Mouse (Mus musculus): ENCODE data around the gene Rhot1. TPM values are rescaled to one million over a fixed set of nuclear protein-coding genes. Genes with fewer than 3 reads are reported as not detected.
A peak's percentile ranks its signal among the peaks of the same experiment; 100 is the strongest.
"Not testable (repeated sequence)": the region's sequence is repeated elsewhere in the genome, so short reads cannot be mapped to it uniquely, and the experiment has no call there.

The Rhot1 gene
- polyA plus RNA-seq, 1 experiment = 48.5 TPM

GRCm38 (mm10) chr11:80176911-80177895, 31.6 kb upstream of the Rhot1 start:
- no peak for DNase-seq (ENCODE audit: low read depth)
- TF ChIP-seq POLR2A (IDR thresholded peaks at IDR 0.05; ENCODE audit: borderline replicate concordance, extremely low read depth, insufficient read depth, insufficient read length, poor library complexity, severe bottlenecking) (no peak), CTCF (IDR thresholded peaks at IDR 0.05; ENCODE audit: borderline replicate concordance, extremely low read depth, insufficient read depth, insufficient read length) (no peak)

- no peak for DNase-seq (ENCODE audit: low read depth)
- no peak for TF ChIP-seq POLR2A (IDR thresholded peaks at IDR 0.05; ENCODE audit: borderline replicate concordance, extremely low read depth, insufficient read depth, insufficient read length, poor library complexity, severe bottlenecking)
- TF ChIP-seq CTCF (IDR thresholded peaks at IDR 0.05; ENCODE audit: borderline replicate concordance, extremely low read depth, insufficient read depth, insufficient read length) = no peak
These were observed 30.5 kb upstream of the Rhot1 start for GRCm38 (mm10) chr11:80178316-80178715.

GRCm38 (mm10) chr11:80181021-80181749, 27.6 kb upstream of the Rhot1 start:
- no peak for DNase-seq (ENCODE audit: low read depth)
- no peak for TF ChIP-seq POLR2A (IDR thresholded peaks at IDR 0.05; ENCODE audit: borderline replicate concordance, extremely low read depth, insufficient read depth, insufficient read length, poor library complexity, severe bottlenecking)
- TF ChIP-seq CTCF (IDR thresholded peaks at IDR 0.05; ENCODE audit: borderline replicate concordance, extremely low read depth, insufficient read depth, insufficient read length) = no peak

DNA sequence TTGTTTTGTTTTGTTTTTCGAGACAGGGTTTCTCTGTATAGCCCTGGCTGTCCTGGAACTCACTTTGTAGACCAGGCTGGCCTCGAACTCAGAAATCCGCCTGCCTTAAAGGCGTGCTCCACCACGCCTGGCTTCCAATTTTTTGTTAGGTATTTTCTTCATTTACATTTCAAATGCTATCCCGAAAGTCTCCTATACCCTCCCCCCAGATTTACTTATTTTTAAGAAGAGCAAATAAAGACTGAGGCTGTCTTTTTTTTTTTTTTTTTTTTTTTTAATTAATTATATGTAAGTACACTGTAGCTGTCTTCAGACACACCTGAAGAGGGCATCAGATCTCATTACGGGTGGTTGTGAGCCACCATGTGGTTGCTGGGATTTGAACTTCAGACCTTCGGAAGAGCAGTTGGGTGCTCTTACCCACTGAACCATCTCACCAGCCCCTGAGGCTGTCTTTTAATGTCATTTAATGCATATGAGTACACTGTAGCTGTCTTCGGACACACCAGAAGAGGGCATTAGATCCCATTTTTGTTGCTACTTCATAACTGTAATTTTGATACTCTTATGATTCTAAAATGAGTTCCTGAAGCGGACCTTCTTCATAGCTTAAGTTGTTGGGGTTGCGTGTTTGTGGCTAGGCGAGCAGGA, 25.6 kb upstream of the Rhot1 start:
- not testable (repeated sequence) for DNase-seq (ENCODE audit: low read depth)

DNA sequence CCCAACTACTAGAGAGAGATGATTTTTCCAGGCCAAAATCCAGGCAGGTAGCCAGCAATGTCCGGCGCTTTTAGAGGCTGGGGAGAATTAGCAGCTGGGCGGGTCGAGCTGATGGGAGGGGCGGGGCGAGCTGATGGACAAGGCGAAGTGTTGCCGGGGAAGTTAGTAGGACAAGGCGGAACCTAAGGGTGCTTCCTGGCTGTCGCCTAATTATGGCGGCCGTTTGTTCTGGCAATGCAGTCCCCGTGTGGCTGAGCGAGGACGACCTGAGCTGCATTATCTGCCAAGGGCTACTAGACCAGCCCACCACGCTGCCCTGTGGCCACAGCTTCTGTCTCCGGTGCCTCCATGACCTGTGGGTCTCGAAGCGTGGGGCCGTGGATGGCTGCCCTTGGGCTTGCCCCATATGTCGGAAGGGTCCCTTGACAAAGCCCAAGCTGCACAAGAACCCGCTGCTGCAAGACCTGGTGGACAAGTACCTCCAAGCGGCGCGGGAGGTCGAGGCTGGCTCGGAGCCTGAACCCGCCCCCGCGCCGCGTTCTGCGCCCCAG, 25.0 kb upstream of the Rhot1 start, which contains the start of gene Rnf135:
Rnf135 (plus strand) TSS at position 147 of the 551 bp plus-strand sequence.
- TF ChIP-seq POLR2A (IDR thresholded peaks at IDR 0.05; ENCODE audit: borderline replicate concordance, extremely low read depth, insufficient read depth, insufficient read length, poor library complexity, severe bottlenecking) = peak; percentile 22; the same call in 1 of the 2 replicates
- no peak for TF ChIP-seq CTCF (IDR thresholded peaks at IDR 0.05; ENCODE audit: borderline replicate concordance, extremely low read depth, insufficient read depth, insufficient read length)
- peak; percentile 86 for DNase-seq (ENCODE audit: low read depth)

GRCm38 (mm10) chr11:80184531-80185071, 24.2 kb upstream of the Rhot1 start:
- TF ChIP-seq POLR2A (IDR thresholded peaks at IDR 0.05; ENCODE audit: borderline replicate concordance, extremely low read depth, insufficient read depth, insufficient read length, poor library complexity, severe bottlenecking) = no peak
- no peak for TF ChIP-seq CTCF (IDR thresholded peaks at IDR 0.05; ENCODE audit: borderline replicate concordance, extremely low read depth, insufficient read depth, insufficient read length)
- DNase-seq (ENCODE audit: low read depth) = no peak

- not testable (repeated sequence) for DNase-seq (ENCODE audit: low read depth)
These were observed 23.3 kb upstream of the Rhot1 start for GRCm38 (mm10) chr11:80185441-80185976.

DNA sequence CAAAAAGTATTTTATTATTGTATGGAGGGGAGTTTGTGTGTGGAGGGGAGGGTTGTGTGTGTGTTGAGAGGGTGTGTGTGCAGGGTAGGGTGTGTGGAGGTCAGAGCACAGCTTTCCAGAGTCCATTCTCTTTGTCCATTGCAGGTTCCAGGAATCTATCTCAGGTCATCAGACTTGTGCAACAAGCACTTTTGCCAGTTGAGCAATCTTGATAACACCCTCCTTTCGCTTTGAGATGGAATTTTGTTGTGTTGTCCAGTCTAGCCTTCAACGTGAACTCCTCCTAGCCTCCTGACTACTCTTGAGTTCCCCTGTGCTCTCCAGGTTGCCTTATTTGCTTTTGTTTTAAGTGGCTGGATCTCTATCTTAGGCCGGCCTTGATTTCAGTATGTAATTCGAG, 18.5 kb upstream of the Rhot1 start:
- TF ChIP-seq CTCF (IDR thresholded peaks at IDR 0.05; ENCODE audit: borderline replicate concordance, extremely low read depth, insufficient read depth, insufficient read length) (no peak), POLR2A (IDR thresholded peaks at IDR 0.05; ENCODE audit: borderline replicate concordance, extremely low read depth, insufficient read depth, insufficient read length, poor library complexity, severe bottlenecking) (no peak)
- no peak for DNase-seq (ENCODE audit: low read depth)

- no peak for TF ChIP-seq CTCF (IDR thresholded peaks at IDR 0.05; ENCODE audit: borderline replicate concordance, extremely low read depth, insufficient read depth, insufficient read length)
- TF ChIP-seq POLR2A (IDR thresholded peaks at IDR 0.05; ENCODE audit: borderline replicate concordance, extremely low read depth, insufficient read depth, insufficient read length, poor library complexity, severe bottlenecking) = no peak
- DNase-seq (ENCODE audit: low read depth) = no peak
These were observed 15.0 kb upstream of the Rhot1 start for GRCm38 (mm10) chr11:80193827-80194226.

DNA sequence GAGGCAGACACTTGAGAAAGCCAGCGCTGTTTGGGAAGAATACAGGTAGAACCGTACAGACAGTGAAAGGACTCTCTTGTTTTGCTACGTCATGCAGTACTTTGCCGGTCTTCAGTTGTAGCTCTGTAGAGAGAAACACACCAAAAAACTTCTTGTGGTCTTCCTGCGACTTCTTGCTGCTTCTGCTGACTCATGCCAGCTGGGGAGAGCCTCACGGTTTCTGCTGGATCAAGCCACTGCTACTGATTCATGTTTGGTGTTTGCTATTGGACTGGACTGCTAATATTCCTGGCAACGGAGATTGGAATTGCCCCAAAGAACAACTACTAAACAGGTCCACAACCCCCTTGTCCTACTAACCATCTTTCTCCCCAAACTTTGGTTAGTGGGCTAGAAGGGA, 12.5 kb upstream of the Rhot1 start:
- DNase-seq (ENCODE audit: low read depth) = no peak
- TF ChIP-seq CTCF (IDR thresholded peaks at IDR 0.05; ENCODE audit: borderline replicate concordance, extremely low read depth, insufficient read depth, insufficient read length) (no peak), POLR2A (IDR thresholded peaks at IDR 0.05; ENCODE audit: borderline replicate concordance, extremely low read depth, insufficient read depth, insufficient read length, poor library complexity, severe bottlenecking) (no peak)

DNA sequence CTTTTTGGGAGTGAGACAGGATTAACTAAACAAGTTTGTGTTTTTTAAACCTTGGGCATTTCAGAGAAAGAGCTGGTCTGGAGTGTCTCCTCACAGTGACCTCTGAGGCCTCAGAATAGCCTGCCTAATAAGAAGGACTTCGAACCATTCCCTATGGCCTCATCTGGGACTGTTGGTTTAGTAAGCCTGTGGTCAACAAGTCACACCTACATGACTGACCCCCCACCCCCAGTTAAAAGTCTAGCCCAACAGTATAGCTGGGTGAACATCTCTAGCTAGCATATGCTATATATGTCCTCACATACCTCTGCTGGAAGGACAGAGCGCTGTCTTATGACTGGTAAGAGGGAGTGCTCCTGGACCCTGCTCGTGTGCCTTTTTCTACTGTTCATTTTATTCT, 9.5 kb upstream of the Rhot1 start:
- no peak for DNase-seq (ENCODE audit: low read depth)
- TF ChIP-seq CTCF (IDR thresholded peaks at IDR 0.05; ENCODE audit: borderline replicate concordance, extremely low read depth, insufficient read depth, insufficient read length) = no peak
- TF ChIP-seq POLR2A (IDR thresholded peaks at IDR 0.05; ENCODE audit: borderline replicate concordance, extremely low read depth, insufficient read depth, insufficient read length, poor library complexity, severe bottlenecking) = no peak

Measured in brain, embryonic 14.5 days (tissue).